Mouse (Mus musculus) cerebellum, postnatal 14 days (tissue): ENCODE measurements around the gene Fam186b.

ENCODE experiments used
- DNase-seq, 2 experiments: peaks; one replicate each; pipeline ENCODE4 v3.0.0; 2021; ENCODE audit warnings: mixed read lengths in 2 of 2

The Fam186b gene

DNA sequence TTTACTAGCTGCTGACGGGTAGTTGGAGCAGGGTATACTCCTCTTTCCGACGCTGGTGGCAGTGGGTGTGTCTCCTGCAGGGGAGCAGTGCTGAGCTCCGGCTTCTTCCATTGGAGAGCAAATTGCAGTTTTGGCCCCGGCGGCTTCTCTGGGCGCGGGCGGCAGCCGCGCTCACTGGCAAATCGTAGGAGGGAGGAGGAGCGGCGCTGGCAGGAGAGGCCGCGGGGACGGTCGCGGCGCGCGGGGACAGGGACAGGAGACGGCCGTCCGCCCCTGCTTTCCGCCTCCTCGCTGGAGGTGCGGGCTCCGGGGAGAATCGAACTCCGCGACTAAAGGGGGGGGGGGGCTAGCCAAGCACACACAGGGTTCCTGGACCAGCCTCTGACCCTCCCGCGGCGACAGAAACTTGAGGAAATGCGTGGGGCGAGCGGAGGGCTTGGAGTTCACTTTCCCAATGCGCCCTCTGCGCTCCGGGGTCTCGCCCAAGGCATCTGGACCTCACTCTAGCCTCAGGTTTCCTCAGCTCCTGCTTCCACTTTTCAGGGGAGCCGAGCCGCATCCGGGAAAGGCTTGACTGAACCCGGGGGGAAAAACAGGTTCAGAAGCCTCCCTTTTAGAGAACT is 72.0 kb downstream of the Fam186b start:
- DNase-seq: peak; percentile 66 to 70

- DNase-seq: no peak
Measured at GRCm38 (mm10) chr15:99222794-99223584, 72.7 kb downstream of the Fam186b start.

DNA sequence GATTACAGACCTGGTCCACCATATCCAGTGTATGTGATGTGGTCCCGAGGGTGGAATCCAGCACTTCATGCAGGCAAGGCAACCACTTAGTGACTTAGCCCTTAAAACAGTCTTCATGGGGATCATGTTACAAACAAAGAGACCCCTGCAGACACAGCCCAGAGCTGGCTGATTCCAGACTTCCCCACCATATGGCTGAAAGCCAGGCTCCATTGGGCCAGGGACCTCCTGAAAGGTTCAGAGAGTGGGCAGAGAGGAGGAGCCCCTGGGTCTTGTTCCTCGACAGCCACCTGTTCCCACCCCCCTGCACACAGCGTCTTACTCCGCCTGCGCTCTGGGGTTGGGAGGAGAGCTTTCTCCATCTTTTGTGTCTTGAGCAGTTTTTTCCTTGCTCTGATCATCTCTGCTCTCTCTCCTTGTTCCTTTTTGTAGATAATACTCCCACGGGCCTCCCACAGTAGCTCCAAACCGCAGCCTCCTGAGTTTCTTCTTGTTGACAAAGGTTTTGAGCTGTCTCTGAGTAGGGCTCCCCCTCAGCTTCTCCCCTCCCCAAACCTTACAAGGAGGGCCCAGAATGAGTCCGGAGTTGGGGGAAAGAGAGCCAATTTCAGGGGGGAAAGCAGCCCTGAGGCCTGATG is 74.3 kb downstream of the Fam186b start:
- DNase-seq: no peak
